Mouse (Mus musculus) left cerebral cortex, postnatal 36 days (tissue): ENCODE measurements at regions not wholly inside any gene's neighbourhood (a gene's known extent, or its start where the extent isn't known, plus 50 kb on each side); places are given as distances from the start of the nearest gene placed in this dataset.
"Not testable (repeated sequence)": the region's sequence is repeated elsewhere in the genome, so short reads cannot be mapped to it uniquely, and the experiment has no call there.

Experiments used
- DNase-seq, 2 experiments: peaks; one replicate each; pipeline ENCODE4 v3.0.0; 2021 to 2022; ENCODE audit warnings: low spot score in 2 of 2, mixed read lengths in 1 of 2
- intact Hi-C: fragments of 180-260 bp; cut with DNase I; formaldehyde crosslinking; loops from one replicate; pipeline ENCODE4 v1.15.1; 2025

GRCm38 (mm10) chr5:13654173-13654572, 137.2 kb upstream of the Speer3 start:
- intact Hi-C loops, result no loop called here
- no peak for DNase-seq

GRCm38 (mm10) chr5:13658301-13658700, 133.1 kb upstream of the Speer3 start:
- intact Hi-C loops, DNase-seq: not testable (repeated sequence)

DNA sequence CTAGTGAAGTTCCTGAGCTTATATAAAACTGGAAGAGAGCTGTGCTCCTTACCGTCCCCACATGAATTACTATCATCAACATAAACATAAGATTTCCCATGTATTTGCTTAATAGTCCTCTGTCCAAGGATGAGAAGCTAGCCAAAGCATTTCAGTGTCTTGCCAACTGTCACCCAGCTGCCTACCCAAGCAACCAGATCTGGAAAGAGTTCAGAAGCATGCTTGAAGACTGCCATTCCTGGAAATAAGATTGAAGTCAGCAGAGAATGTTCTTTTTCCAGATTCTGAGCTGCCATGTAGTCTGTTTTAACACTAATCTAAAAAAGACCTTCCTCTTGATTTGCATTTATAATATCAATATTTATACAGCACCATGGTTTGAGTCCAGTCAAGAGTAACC, 131.9 kb upstream of the Speer3 start:
- no peak for DNase-seq
- intact Hi-C loops, result no loop called here

DNA sequence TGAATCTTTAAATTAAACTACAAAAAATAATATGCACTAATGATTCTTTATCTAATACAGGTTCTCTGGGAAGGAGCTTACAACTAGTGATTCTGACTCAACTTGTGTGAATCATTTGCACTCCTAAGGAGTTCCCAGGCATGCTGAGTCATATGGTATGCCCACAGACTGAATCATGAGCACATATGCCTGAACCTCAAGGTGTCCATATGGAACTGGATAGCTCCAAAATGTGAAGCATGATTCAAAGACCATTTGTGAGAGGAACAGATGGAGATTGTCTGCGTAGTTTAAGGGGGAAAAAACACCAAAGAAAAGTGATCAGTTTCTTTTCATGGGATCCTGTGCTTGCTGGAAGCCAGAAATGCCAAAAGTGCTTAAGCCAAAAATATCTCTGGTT, 124.0 kb upstream of the Speer3 start:
- intact Hi-C loops, result no loop called here
- peak; percentile 47 to 62 for DNase-seq

- DNase-seq, result no peak
- intact Hi-C loops, result no loop called here
These were observed 122.6 kb upstream of the Speer3 start for GRCm38 (mm10) chr5:13668840-13669239.

DNA sequence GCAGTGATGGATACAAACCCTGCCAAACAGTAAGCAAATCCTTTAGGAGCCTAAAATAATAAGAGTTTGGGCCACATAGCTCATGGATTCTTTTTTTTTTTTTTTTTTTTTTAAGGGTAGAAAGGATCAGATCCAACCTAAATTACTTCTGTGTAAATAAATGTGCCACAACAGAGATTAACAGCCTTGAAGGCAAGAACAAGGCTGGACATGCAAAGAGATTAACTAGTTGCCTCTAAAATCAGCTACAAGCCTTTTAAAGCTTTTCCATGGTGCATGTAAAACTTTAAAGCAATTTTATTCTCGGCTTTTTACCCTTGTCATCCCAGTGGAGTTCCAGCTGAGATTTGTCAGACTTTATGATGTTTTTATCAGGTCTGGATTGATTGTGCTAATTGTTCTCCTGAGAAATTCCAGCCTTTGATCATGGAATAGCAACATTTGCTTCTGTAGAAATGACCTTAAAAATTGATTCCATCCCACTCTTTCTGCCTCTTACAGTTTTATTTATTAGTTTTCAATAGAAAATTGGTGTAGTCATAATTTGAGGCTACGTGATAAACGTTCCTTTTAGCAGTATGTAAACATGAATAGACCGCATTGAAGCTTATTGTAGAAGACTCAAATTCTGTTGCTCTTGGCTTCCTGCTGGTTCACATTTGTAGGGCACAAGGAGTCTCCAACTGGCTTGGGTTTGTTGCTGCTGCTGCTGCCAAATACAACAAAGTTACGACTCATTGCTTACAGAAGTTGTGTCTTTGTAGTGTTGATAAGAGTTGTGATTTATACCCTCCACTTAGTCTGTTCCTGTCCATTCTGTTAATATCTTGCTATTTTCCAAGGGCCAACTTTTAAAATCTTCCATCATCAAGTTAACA, 100.3 kb upstream of the Speer3 start:
- DNase-seq, result no peak
- intact Hi-C loops, result no loop called here

- no peak for DNase-seq
- intact Hi-C loops, result no loop called here
These were observed 96.6 kb upstream of the Speer3 start for GRCm38 (mm10) chr5:13694847-13695246.
